Mouse (Mus musculus): ENCODE data around the gene Sipa1l3.

Sipa1l3 gene

GRCm38 (mm10) chr7:29306108-29306507, 212.3 kb downstream of the Sipa1l3 start:
- no peak for DNase-seq (ENCODE audit: low read depth, low spot score)

- no peak for DNase-seq (ENCODE audit: low read depth, low spot score)
Measured at GRCm38 (mm10) chr7:29305263-29305988, 213.0 kb downstream of the Sipa1l3 start.

GRCm38 (mm10) chr7:29304463-29305262, 213.8 kb downstream of the Sipa1l3 start:
- no peak for DNase-seq (ENCODE audit: low read depth, low spot score)

- DNase-seq (ENCODE audit: low read depth, low spot score): no peak
Measured at GRCm38 (mm10) chr7:29303738-29304462, 214.5 kb downstream of the Sipa1l3 start, which contains the start of gene Dpf1. TSS of gene Dpf1 (plus strand) at chr7:29303951.

- no peak for DNase-seq (ENCODE audit: low read depth, low spot score)
Measured at GRCm38 (mm10) chr7:29302641-29303040, 215.8 kb downstream of the Sipa1l3 start.

- no peak for DNase-seq (ENCODE audit: low read depth, low spot score)
Measured at GRCm38 (mm10) chr7:29301127-29301566, 217.3 kb downstream of the Sipa1l3 start.

GRCm38 (mm10) chr7:29296998-29297397, 221.4 kb downstream of the Sipa1l3 start:
- DNase-seq (ENCODE audit: low read depth, low spot score): no peak

- no peak for DNase-seq (ENCODE audit: low read depth, low spot score)
Measured at GRCm38 (mm10) chr7:29295861-29296647, 222.4 kb downstream of the Sipa1l3 start.

- DNase-seq (ENCODE audit: low read depth, low spot score): no peak
Measured at GRCm38 (mm10) chr7:29294111-29294761, 224.2 kb downstream of the Sipa1l3 start.

- no peak for DNase-seq (ENCODE audit: low read depth, low spot score)
Measured at GRCm38 (mm10) chr7:29293131-29294065, 225.0 kb downstream of the Sipa1l3 start.

- DNase-seq (ENCODE audit: low read depth, low spot score): no peak
Measured at GRCm38 (mm10) chr7:29292458-29293098, 225.9 kb downstream of the Sipa1l3 start.

- DNase-seq (ENCODE audit: low read depth, low spot score): no peak
Measured at GRCm38 (mm10) chr7:29291616-29292457, 226.6 kb downstream of the Sipa1l3 start.

- DNase-seq (ENCODE audit: low read depth, low spot score): no peak
Measured at GRCm38 (mm10) chr7:29290691-29291485, 227.6 kb downstream of the Sipa1l3 start.

- DNase-seq (ENCODE audit: low read depth, low spot score): no peak
Measured at GRCm38 (mm10) chr7:29289856-29290255, 228.6 kb downstream of the Sipa1l3 start.

GRCm38 (mm10) chr7:29288942-29289638, 229.4 kb downstream of the Sipa1l3 start, which contains the start of gene Ppp1r14a:
TSS of gene Ppp1r14a (plus strand) at chr7:29289308.
- DNase-seq (ENCODE audit: low read depth, low spot score): no peak

GRCm38 (mm10) chr7:29288079-29288478, 230.4 kb downstream of the Sipa1l3 start:
- no peak for DNase-seq (ENCODE audit: low read depth, low spot score)

GRCm38 (mm10) chr7:29287481-29287880, 231.0 kb downstream of the Sipa1l3 start:
- no peak for DNase-seq (ENCODE audit: low read depth, low spot score)
